ENCODE assay signal across 1 mouse cellular context in the genomic region with DNA sequence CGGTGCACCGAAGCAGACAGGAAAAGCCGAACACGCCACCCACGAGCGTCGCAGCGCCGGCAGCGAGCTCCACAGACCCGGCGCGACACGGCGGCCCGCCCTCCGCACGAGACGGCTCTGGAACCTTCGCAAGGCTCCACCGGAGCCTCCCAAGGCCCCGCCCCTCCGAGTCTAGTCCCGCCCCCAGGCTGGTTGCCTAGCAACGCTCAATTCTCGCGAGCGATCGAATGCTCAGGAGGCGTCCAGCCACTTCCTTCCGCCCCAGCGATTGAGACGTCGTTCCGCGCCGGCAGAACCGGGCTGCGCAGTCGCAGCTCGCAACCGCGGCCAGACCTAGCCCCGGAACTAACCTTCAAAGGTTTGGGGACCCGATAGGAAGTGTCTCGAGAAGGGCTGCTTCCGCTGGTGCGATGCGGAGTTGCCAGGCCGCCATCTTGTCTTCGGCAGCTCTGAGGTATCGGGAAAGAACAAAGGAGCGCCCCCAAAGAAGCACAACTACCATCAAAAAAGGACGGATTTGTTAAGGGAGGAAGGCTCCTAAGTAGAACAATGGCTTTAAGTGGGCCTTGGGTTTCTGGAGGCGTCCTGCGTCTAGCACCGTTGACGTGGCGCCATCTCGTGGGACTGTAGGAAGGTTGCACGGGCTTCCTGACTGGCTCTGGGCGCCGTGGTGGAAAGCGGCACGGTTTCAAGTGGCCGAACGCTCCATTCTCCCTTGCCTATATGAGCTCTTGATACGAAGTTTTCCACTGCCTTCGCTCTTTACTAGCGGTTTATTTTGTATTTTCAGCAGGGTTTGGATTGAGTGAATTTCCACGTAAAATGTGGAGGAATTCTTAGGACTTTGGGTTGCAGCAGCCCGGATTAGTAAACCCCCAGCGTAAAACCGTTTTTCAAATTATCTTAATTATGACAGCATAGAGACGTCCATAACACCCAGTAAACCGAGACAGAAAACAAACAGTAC.
TF ChIP-seq lines count a peak whose summit lies in the region.

A gene (minus strand): TSS at position 173 of the 967 bp plus-strand sequence.

TF ChIP-seq in CH12.LX, 34 proteins besides CTCF, POLR2A, EP300 and RAD21 (continued from another document):
- TF ChIP-seq IRF4 (IDR thresholded peaks at IDR 0.05; ENCODE audit: low read depth, low read length), result peak; percentile 35; the same call in 1 of the 2 replicates
- peak; percentile 63 for TF ChIP-seq SIN3A (IDR thresholded peaks at IDR 0.05; ENCODE audit: low read length)
- TF ChIP-seq ZMIZ1 (IDR thresholded peaks at IDR 0.05; ENCODE audit: low read depth, low read length), result peak; percentile 30; the same call in 1 of the 2 replicates
- peak; percentile 95 for TF ChIP-seq NRF1 (IDR thresholded peaks at IDR 0.05; ENCODE audit: low read depth, low read length)
- peak; percentile 83 for TF ChIP-seq TCF12 (IDR thresholded peaks at IDR 0.05; ENCODE audit: low read depth, low read length)
- no peak for TF ChIP-seq USF1 (IDR thresholded peaks at IDR 0.05; ENCODE audit: low read depth, low read length)
- 0 out of 2 replicates have a peak, but pooled peaks have one; percentile 38 for TF ChIP-seq POLR2AphosphoS2 (IDR thresholded peaks at IDR 0.05; ENCODE audit: low read depth, low read length)
- peak; percentile 85; the same call in 1 of the 2 replicates for TF ChIP-seq KAT2A (IDR thresholded peaks at IDR 0.05; ENCODE audit: insufficient replicate concordance, low read length)
- no peak for TF ChIP-seq USF2 (conservative IDR thresholded peaks at IDR 0.05; ENCODE audit: low read depth, low read length)
- no peak; the same call in none of the 2 replicates for TF ChIP-seq MXI1 (IDR thresholded peaks at IDR 0.05; ENCODE audit: low read depth, low read length)
- peak; percentile 82; the same call in 1 of the 2 replicates for TF ChIP-seq UBTF (IDR thresholded peaks at IDR 0.05; ENCODE audit: low read depth, low read length)
- peak; percentile 77; the same call in 1 of the 2 replicates for TF ChIP-seq TBP (conservative IDR thresholded peaks at IDR 0.05; ENCODE audit: low read depth, low read length)
- no peak for TF ChIP-seq ZC3H11A (IDR thresholded peaks at IDR 0.05; ENCODE audit: low read depth, low read length)
- no peak for TF ChIP-seq ZNF384 (IDR thresholded peaks at IDR 0.05; ENCODE audit: low read depth, low read length)
- TF ChIP-seq MEF2A (IDR thresholded peaks at IDR 0.05; ENCODE audit: borderline replicate concordance, low read depth, low read length), result peak; percentile 75
- 0 out of 2 replicates have a peak, but pooled peaks have one; percentile 57 for TF ChIP-seq RCOR1 (conservative IDR thresholded peaks at IDR 0.05; ENCODE audit: low read depth, low read length)
- peak; percentile 37 for TF ChIP-seq SMC3 (IDR thresholded peaks at IDR 0.05; ENCODE audit: low read depth, low read length)
- peak; percentile 96 for TF ChIP-seq HCFC1 (IDR thresholded peaks at IDR 0.05; ENCODE audit: low read depth, low read length)
- TF ChIP-seq MAZ (IDR thresholded peaks at IDR 0.05; ENCODE audit: low read depth, low read length), result 0 out of 2 replicates have a peak, but pooled peaks have one; percentile 21
- no peak; the same call in 1 of the 2 replicates for TF ChIP-seq ETS1 (conservative IDR thresholded peaks at IDR 0.05; ENCODE audit: low read depth, low read length)
- TF ChIP-seq NELFE (IDR thresholded peaks at IDR 0.05; ENCODE audit: low read depth, low read length), result peak; percentile 39
- no peak; the same call in 1 of the 2 replicates for TF ChIP-seq MAX (IDR thresholded peaks at IDR 0.05; ENCODE audit: low read length)
- 0 out of 2 replicates have a peak, but pooled peaks have one; percentile 9 for TF ChIP-seq MYC (IDR thresholded peaks at IDR 0.05; ENCODE audit: low read depth, low read length)
- no peak for TF ChIP-seq PAX5 (IDR thresholded peaks at IDR 0.05; ENCODE audit: low read length)
